Mouse (Mus musculus) midbrain, embryonic 11.5 days (tissue): Measurements from ENCODE around the gene Ahcyl1. TPM values are rescaled to one million over a fixed set of nuclear protein-coding genes. Genes with fewer than 3 reads are reported as not detected.

Source experiments
- ATAC-seq: fragments of 200-750 bp; cut with Nextera tagmentation; 2 replicates; pipeline ENCODE4 v1.8.0; 2017; ENCODE audit warnings: moderate TSS enrichment, moderate library complexity; ENCODE audit not compliant: low FRiP score
- DNase-seq: peaks from one replicate; pipeline ENCODE4 v3.0.0; 2015; ENCODE audit warnings: low spot score; ENCODE audit errors: missing footprints
- H3K27ac ChIP-seq: fragments of 300-500 bp; sonication (generic); 2 replicates; pipeline ENCODE4 v1.5.1; 2014; ENCODE audit warnings: low read depth, low read length
- H3K27me3 ChIP-seq: fragments of 300-500 bp; sonication (generic); 2 replicates; pipeline ENCODE4 v1.6.1; 2014; ENCODE audit warnings: mild to moderate bottlenecking, low read length, moderate library complexity, mixed read lengths; ENCODE audit not compliant: control insufficient read depth, insufficient read depth
- H3K36me3 ChIP-seq: fragments of 300-500 bp; sonication (generic); 2 replicates; pipeline ENCODE4 v1.6.1; 2014; ENCODE audit warnings: mild to moderate bottlenecking, low read length, moderate library complexity, mixed read lengths; ENCODE audit not compliant: control insufficient read depth, insufficient read depth
- H3K4me1 ChIP-seq: fragments of 300-500 bp; sonication (generic); 2 replicates; pipeline ENCODE4 v1.6.1; 2014; ENCODE audit warnings: low read length; ENCODE audit not compliant: control insufficient read depth, insufficient read depth
- H3K4me2 ChIP-seq: fragments of 300-500 bp; sonication (generic); 2 replicates; pipeline ENCODE4 v1.6.1; 2014; ENCODE audit warnings: mild to moderate bottlenecking, moderate library complexity
- H3K4me3 ChIP-seq: fragments of 300-500 bp; sonication (generic); 2 replicates; pipeline ENCODE4 v1.5.1; 2014; ENCODE audit warnings: low read depth, low read length
- H3K9ac ChIP-seq: fragments of 300-500 bp; sonication (generic); 2 replicates; pipeline ENCODE4 v1.6.1; 2014; ENCODE audit warnings: low read length
- H3K9me3 ChIP-seq: fragments of 300-500 bp; sonication (generic); 2 replicates; pipeline ENCODE4 v1.6.1; 2016; ENCODE audit warnings: low read length; ENCODE audit not compliant: control insufficient read depth
- whole genome bisulfite sequencing: fragments of 180-500 bp; shearing (Covaris S2); extraction: QIAGEN DNeasy Blood & Tissue Kit; methylation state at CpG from one replicate; pipeline ENCODE4 v1.1.7; 2014; 5-methylcytosine and 5-hydroxymethylcytosine counted together
- polyA plus RNA-seq: library from polyadenylated mRNA; unstranded; fragments of >200 nt; fragmentation: Nextera tagmentation; extraction: Ambion mirVana; gene quantifications from 2 replicates; pipeline ENCODE4 v1.2.1, GENCODE M21; 2014

Ahcyl1 gene
- polyA plus RNA-seq, 1 experiment from 2014 or later = 127 TPM

DNA sequence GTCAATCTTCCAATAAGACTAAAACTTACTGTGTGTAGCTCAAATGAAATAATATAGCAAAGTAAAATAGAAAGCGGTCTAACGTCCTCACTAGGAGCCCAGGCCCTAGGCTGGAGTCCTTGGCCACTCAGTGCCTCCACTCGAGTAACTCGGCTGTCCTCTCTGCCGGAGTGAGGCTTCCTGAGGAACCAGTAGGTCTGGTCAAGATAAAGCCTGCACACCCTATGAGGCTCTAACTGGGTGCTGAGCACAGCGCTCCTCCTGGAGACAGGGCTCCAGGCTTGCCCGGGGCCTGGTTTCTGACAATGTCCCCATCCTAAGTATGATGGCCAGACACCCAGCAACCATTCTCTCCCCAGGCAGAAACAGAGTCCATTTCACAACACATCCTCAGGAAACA, 73.8 kb downstream of the Ahcyl1 start:
- no peak overlapping the region for H3K9ac ChIP-seq
- 93% methylated on average over 7 of the region's 7 CpGs for WGBS
- ATAC-seq = no peak

DNA sequence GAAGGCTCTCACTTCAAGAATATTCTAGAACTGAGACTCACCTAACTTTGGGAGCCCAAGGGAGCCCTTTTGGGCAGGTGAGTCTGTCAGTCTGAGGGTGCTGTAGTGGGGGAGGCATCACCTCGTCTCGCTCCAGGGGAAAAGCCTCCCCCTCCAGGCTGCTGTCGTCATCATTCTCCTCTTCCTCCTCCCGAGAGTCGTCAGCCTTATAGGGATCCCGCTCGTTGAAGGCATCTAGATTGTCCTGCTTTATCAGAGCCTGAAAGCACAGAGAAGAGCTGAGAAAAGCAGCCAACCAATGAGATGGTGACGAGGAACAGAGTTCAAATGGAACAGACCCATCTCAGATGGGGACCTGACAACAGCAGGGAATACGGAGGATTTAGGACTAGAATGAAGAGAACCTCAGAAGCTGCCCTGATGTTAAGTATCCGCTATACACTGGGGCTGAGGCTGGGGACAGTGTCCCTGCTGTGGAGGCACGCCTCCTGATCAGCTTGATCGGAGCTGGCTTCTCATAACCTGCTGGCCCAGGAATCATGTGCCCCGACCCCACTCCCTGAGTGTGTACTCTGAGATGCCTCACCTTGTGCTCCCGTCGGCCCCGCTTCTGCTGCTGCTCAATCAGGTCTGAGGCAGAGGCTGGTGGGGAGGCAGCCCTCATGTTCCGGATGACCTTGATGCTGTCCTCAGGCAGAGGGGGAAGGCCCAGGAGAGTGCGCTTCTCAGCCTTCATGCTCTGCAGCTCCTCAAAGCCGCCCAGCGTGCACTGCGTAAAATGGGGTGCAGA, 74.9 kb downstream of the Ahcyl1 start:
- Histone ChIP-seq H3K4me1 (no peaks in the 10 kb centered on the region), H3K4me2 (no peak overlapping the region), H3K9me3 (no peaks in the 10 kb centered on the region), H3K9ac (no peak overlapping the region), H3K4me3 (no peak overlapping the region), H3K27ac (no peak overlapping the region), H3K27me3 (no peaks in the 10 kb centered on the region), H3K36me3 (peaks cover 57% of the 10 kb centered on the region)
- no peak for ATAC-seq
- WGBS = 90% methylated on average over 21 of the region's 21 CpGs
- DNase-seq = peak; percentile 14

More for the DNA sequence above, 73.8 kb downstream of the Ahcyl1 start:
- Histone ChIP-seq H3K27me3 (no peaks in the 10 kb centered on the region), H3K4me3 (no peak overlapping the region), H3K9me3 (no peaks in the 10 kb centered on the region), H3K27ac (no peak overlapping the region), H3K4me1 (no peaks in the 10 kb centered on the region), H3K4me2 (no peak overlapping the region), H3K36me3 (peaks cover 63% of the 10 kb centered on the region)
- DNase-seq = peak; percentile 33

DNA sequence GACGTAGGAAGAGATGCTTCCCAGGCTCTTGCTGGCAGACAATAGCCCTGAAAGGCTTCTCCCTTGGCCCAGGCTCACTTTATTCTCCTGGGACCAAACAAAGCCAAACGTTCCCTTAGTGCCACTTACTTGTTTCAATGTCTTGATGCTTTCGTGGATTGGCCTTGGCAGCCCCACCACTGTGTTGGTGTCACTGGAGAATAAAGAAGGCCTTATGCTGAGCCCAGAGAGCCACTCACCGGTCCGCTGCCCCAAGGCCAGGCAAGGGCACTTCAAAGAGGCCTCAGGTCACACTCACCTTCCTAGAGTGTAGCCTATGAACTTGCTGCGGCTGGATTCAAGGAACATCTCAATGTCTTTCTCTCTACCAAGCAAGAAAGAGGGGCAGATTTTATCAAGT, 76.4 kb downstream of the Ahcyl1 start:
- Histone ChIP-seq H3K4me2 (no peak overlapping the region), H3K27me3 (no peaks in the 10 kb centered on the region), H3K4me3 (no peak overlapping the region), H3K27ac (no peak overlapping the region), H3K36me3 (peaks cover 59% of the 10 kb centered on the region), H3K9ac (no peak overlapping the region), H3K4me1 (no peaks in the 10 kb centered on the region), H3K9me3 (no peaks in the 10 kb centered on the region)
- no peak for ATAC-seq
- peak; percentile 45 for DNase-seq
- 92% methylated on average over 6 of the region's 6 CpGs for WGBS

DNA sequence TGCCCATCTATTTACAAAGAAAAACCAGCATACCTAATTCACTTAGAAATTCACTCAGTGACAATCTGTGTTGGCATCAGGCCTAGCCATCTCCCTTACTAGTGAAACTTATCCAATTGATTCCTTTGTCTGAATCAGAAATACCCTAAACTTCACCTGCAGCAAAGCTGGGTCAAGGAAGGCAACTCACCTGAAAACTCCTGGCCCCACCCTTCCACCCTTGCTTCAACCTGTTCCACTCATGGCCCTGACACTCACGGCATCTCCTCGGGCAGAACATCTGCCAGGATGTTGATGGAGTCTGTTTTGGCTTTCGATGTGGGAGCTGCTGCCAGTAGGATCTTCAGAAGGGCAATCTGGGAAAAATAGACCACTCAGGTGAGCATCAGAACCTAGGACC, 78.6 kb downstream of the Ahcyl1 start:
- Histone ChIP-seq H3K4me3 (no peak overlapping the region), H3K9ac (no peak overlapping the region), H3K27me3 (no peaks in the 10 kb centered on the region), H3K4me1 (no peaks in the 10 kb centered on the region), H3K27ac (no peak overlapping the region), H3K36me3 (peaks cover 53% of the 10 kb centered on the region), H3K9me3 (no peaks in the 10 kb centered on the region), H3K4me2 (no peak overlapping the region)
- 94% methylated on average over 3 of the region's 3 CpGs for WGBS
- ATAC-seq = no peak
- DNase-seq = no peak

Other genes with a start within 250 kb of the Ahcyl1 start
- 0.03 and 0.04 TPM in 2 replicates for gene Kcnc4, start 237.0 kb downstream of the Ahcyl1 start, polyA plus RNA-seq
- 1.8 and 1.9 TPM in 2 replicates for gene Slc6a17, start 178.5 kb downstream of the Ahcyl1 start, polyA plus RNA-seq
- gene Ubl4b, start 141.5 kb downstream of the Ahcyl1 start, polyA plus RNA-seq = not detected in 2 replicates
- gene Alx3, start 101.5 kb downstream of the Ahcyl1 start, polyA plus RNA-seq = 2.8 and 3.3 TPM in 2 replicates
- gene Gm10961, start 65.2 kb downstream of the Ahcyl1 start, polyA plus RNA-seq = not detected in 2 replicates
- 87.6 and 90.6 TPM in 2 replicates for gene Strip1, start 64.9 kb downstream of the Ahcyl1 start, polyA plus RNA-seq
- gene Csf1, start 63.9 kb upstream of the Ahcyl1 start, polyA plus RNA-seq = 4.6 and 5.7 TPM in 2 replicates
- gene Eps8l3, start 180.7 kb upstream of the Ahcyl1 start, polyA plus RNA-seq = not detected in 2 replicates
- gene Gstm5, start 199.3 kb upstream of the Ahcyl1 start, polyA plus RNA-seq = 270 and 277 TPM in 2 replicates
- 54.7 and 58.1 TPM in 2 replicates for gene Gstm7, start 235.3 kb upstream of the Ahcyl1 start, polyA plus RNA-seq
- gene Gstm6, start 247.2 kb upstream of the Ahcyl1 start, polyA plus RNA-seq = 11.3 and 14.4 TPM in 2 replicates